Mouse (Mus musculus) erythroblast, embryonic 14.5 days (primary cell): ENCODE data around the gene Orc4.

Source experiments
- GATA1 ChIP-seq: IDR thresholded peaks from 2 replicates; pipeline ENCODE4 v1.6.1; 2012; ENCODE audit warnings: low read length, inconsistent platforms, mixed read lengths
- TAL1 ChIP-seq: IDR thresholded peaks from 3 replicates; pipeline ENCODE4 v1.6.1; 2012; ENCODE audit warnings: low read length, inconsistent platforms, mixed read lengths

- no peak for TF ChIP-seq TAL1
- TF ChIP-seq GATA1, result no peak
Observed at GRCm38 (mm10) chr2:48915832-48916231, 34.2 kb downstream of the Orc4 start.
